10 mouse cellular contexts compared by ENCODE assay signal in the genomic region with DNA sequence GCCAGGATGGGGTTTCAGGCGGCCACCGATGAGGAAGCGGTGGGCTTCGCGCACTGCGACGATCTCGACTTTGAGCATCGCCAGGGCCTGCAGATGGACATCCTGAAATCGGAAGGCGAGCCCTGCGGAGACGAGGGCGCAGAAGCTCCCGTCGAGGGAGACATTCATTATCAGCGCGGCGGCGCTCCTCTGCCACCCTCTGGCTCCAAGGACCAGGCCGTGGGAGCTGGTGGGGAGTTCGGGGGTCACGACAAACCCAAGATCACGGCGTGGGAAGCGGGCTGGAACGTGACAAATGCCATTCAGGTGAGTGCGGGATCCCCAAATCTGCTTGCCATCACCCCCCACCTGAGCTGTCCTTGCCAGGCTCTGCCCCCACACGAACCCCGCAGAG. TPM values are rescaled to one million over a fixed set of nuclear protein-coding genes. Genes with fewer than 3 reads are reported as not detected.
DNase-seq lines count a peak whose midpoint lies in the region; ATAC-seq and TF ChIP-seq lines count a peak whose summit lies in the region.
"Had no signal": no experiment of that assay in that cellular context is flagged by ENCODE, and none has a peak within 500 bp of the region (broad histone marks: within the 10 kb centered on the region; RNA-seq: fewer than 3 reads in every experiment).

No protein-coding gene starts in this region.

- ATAC-seq in heart, embryonic 16.5 days (replicated peaks; ENCODE audit: extremely low read depth, insufficient read depth, low FRiP score), result no peak
- no peak for ATAC-seq in embryonic facial prominence, embryonic 15.5 days (ENCODE audit: insufficient number of reproducible peaks, low FRiP score, low TSS enrichment, low read depth)
- ATAC-seq in limb, embryonic 13.5 days (ENCODE audit: low FRiP score, low read depth), result no peak
- no peak for ATAC-seq in CD4-positive, CD25-positive, alpha-beta regulatory T cell, adult 4 months

- H3K9ac ChIP-seq in heart, embryonic 16.5 days (ENCODE audit: low read length), result no peak overlapping the region
- H3K9ac ChIP-seq in embryonic facial prominence, embryonic 15.5 days, result no peak overlapping the region
- H3K9ac ChIP-seq in limb, embryonic 13.5 days, result no peak overlapping the region
- H3K9ac ChIP-seq: lung, embryonic 15.5 days had no signal

- H3K36me3 ChIP-seq in heart, embryonic 16.5 days (ENCODE audit: control insufficient read depth, insufficient read depth), result no peaks in the 10 kb centered on the region
- no peaks in the 10 kb centered on the region for H3K36me3 ChIP-seq in E14TG2a.4 (ENCODE audit: insufficient read depth, low read length)
- no peaks in the 10 kb centered on the region for H3K36me3 ChIP-seq in embryonic facial prominence, embryonic 15.5 days
- H3K36me3 ChIP-seq in limb, embryonic 13.5 days, result no peaks in the 10 kb centered on the region
- H3K36me3 ChIP-seq: lung, embryonic 15.5 days had no signal

- H3K4me3 ChIP-seq in heart, embryonic 16.5 days (ENCODE audit: low read length), result peak overlapping the region; percentile 24; the same call in 1 of the 2 replicates
- peak overlapping the region; percentile 67 for H3K4me3 ChIP-seq in E14TG2a.4 (replicated peaks; ENCODE audit: low read length)
- peak overlapping the region; percentile 31; the same call in 1 of the 2 replicates for H3K4me3 ChIP-seq in embryonic facial prominence, embryonic 15.5 days (replicated peaks)
- peak overlapping the region; percentile 30 for H3K4me3 ChIP-seq in limb, embryonic 13.5 days
- H3K4me3 ChIP-seq: erythroblast, embryonic 14.5 days had no signal

- no peak for DNase-seq in heart, adult 8-10 months (ENCODE audit: low spot score)
- DNase-seq in adrenal gland, postnatal 25 days, result no peak
- DNase-seq in gastrocnemius, postnatal 10 days, result no peak

- no peaks in the 10 kb centered on the region for H3K9me3 ChIP-seq in heart, embryonic 16.5 days (replicated peaks; ENCODE audit: control insufficient read depth, low read length)
- H3K9me3 ChIP-seq in E14TG2a.4 (ENCODE audit: low read length), result peaks cover 15% of the 10 kb centered on the region
- no peaks in the 10 kb centered on the region for H3K9me3 ChIP-seq in embryonic facial prominence, embryonic 15.5 days (replicated peaks)
- H3K9me3 ChIP-seq in limb, embryonic 13.5 days, result no peaks in the 10 kb centered on the region
- H3K9me3 ChIP-seq: lung, embryonic 15.5 days had no signal

- TF ChIP-seq CTCF in E14TG2a.4 (conservative IDR thresholded peaks at IDR 0.05; ENCODE audit: low read length), result no peak

- H3K4me1 ChIP-seq in heart, embryonic 16.5 days (ENCODE audit: control insufficient read depth, insufficient read depth, low read length), result 0 out of 2 replicates have a peak, but pooled peaks cover 2% of the 10 kb centered on the region
- peaks cover 57% of the 10 kb centered on the region for H3K4me1 ChIP-seq in E14TG2a.4 (replicated peaks; ENCODE audit: low read depth, low read length)
- H3K4me1 ChIP-seq in embryonic facial prominence, embryonic 15.5 days, result peaks cover 39% of the 10 kb centered on the region
- peaks cover 37% of the 10 kb centered on the region for H3K4me1 ChIP-seq in limb, embryonic 13.5 days

- H3K27me3 ChIP-seq in heart, embryonic 16.5 days (ENCODE audit: control insufficient read depth, insufficient read depth, low read length), result peaks cover 96% of the 10 kb centered on the region
- H3K27me3 ChIP-seq in E14TG2a.4 (ENCODE audit: insufficient read depth, low read length), result peaks cover 97% of the 10 kb centered on the region
- peaks cover 99% of the 10 kb centered on the region for H3K27me3 ChIP-seq in embryonic facial prominence, embryonic 15.5 days
- H3K27me3 ChIP-seq in limb, embryonic 13.5 days, result peaks cover 100% of the 10 kb centered on the region

- H3K4me2 ChIP-seq in heart, embryonic 16.5 days (ENCODE audit: low read depth, low read length), result peak overlapping the region; percentile 25; the same call in 1 of the 2 replicates
- H3K4me2 ChIP-seq in embryonic facial prominence, embryonic 15.5 days (replicated peaks), result peak overlapping the region; percentile 42; the same call in 1 of the 2 replicates
- peak overlapping the region; percentile 54 for H3K4me2 ChIP-seq in limb, embryonic 13.5 days (replicated peaks)

- WGBS in heart, embryonic 16.5 days, result under 1% methylated on average over 30 of the region's 30 CpGs
- WGBS in embryonic facial prominence, embryonic 15.5 days, result 1% methylated on average over 30 of the region's 30 CpGs
- WGBS in limb, embryonic 13.5 days, result 1% methylated on average over 30 of the region's 30 CpGs

- H3K27ac ChIP-seq in heart, embryonic 16.5 days (ENCODE audit: low read length), result no peak overlapping the region
- H3K27ac ChIP-seq in embryonic facial prominence, embryonic 15.5 days (replicated peaks), result no peak overlapping the region
- H3K27ac ChIP-seq in limb, embryonic 13.5 days, result no peak overlapping the region
- H3K27ac ChIP-seq: lung, embryonic 15.5 days had no signal

RNA-seq across cellular contexts. Expression of gene Slc32a1, which starts 0.8 kb away (rescaled TPM):
- polyA plus RNA-seq in heart, embryonic 16.5 days (2015; fragmentation: Nextera tagmentation; extraction: Ambion mirVana), result not detected in 2 replicates
- total RNA-seq in heart, adult 8-10 months (2022), result not detected
- 0.05 and 0.08 TPM in 2 replicates for polyA plus RNA-seq in embryonic facial prominence, embryonic 15.5 days (2015; fragmentation: Nextera tagmentation; extraction: Ambion mirVana)
- polyA plus RNA-seq in limb, embryonic 13.5 days (2015; fragmentation: Nextera tagmentation; extraction: Ambion mirVana), result not detected in 2 replicates
- total RNA-seq in adrenal gland, postnatal 25 days (2021), result not detected in 2 replicates
- total RNA-seq in gastrocnemius, postnatal 10 days (2021), result under 1 TPM in 1 of 2 experiments, not detected in 1; 0.11 TPM
- not detected for polyA plus RNA-seq in CD4-positive, CD25-positive, alpha-beta regulatory T cell, adult 4 months (2017; shearing (Covaris generic))
- polyA plus RNA-seq: erythroblast, embryonic 14.5 days; lung, embryonic 15.5 days had no signal

RNA-seq across cellular contexts. Expression of gene Actr5, which starts 13.4 kb away (rescaled TPM):
- polyA plus RNA-seq in heart, embryonic 16.5 days (2015; fragmentation: Nextera tagmentation; extraction: Ambion mirVana), result 5.6 and 6.1 TPM in 2 replicates
- 1 to 10 TPM; 5.0 to 6.4 (median 6.3) TPM for total RNA-seq in heart, adult 8-10 months (2022)
- 12.0 and 13.1 TPM in 2 replicates for polyA plus RNA-seq in embryonic facial prominence, embryonic 15.5 days (2015; fragmentation: Nextera tagmentation; extraction: Ambion mirVana)
- 12.4 and 14.1 TPM in 2 replicates for polyA plus RNA-seq in limb, embryonic 13.5 days (2015; fragmentation: Nextera tagmentation; extraction: Ambion mirVana)
- 9.9 and 14.8 TPM in 2 replicates for total RNA-seq in adrenal gland, postnatal 25 days (2021)
- 1 to 10 TPM; 4.1 to 6.2 TPM for total RNA-seq in gastrocnemius, postnatal 10 days (2021)
- polyA plus RNA-seq in CD4-positive, CD25-positive, alpha-beta regulatory T cell, adult 4 months (2017; shearing (Covaris generic)), result 1 to 10 TPM; 2.1 to 2.9 TPM

RNA-seq across cellular contexts. Expression of gene Ppp1r16b, which starts 53.9 kb away (rescaled TPM):
- 7.1 and 8.2 TPM in 2 replicates for polyA plus RNA-seq in heart, embryonic 16.5 days (2015; fragmentation: Nextera tagmentation; extraction: Ambion mirVana)
- 10 to 100 TPM in 2 of 4 experiments, 1 to 10 TPM in 2; 7.8 to 12.3 (median 10.1) TPM for total RNA-seq in heart, adult 8-10 months (2022)
- polyA plus RNA-seq in embryonic facial prominence, embryonic 15.5 days (2015; fragmentation: Nextera tagmentation; extraction: Ambion mirVana), result 5.3 and 5.7 TPM in 2 replicates
- polyA plus RNA-seq in limb, embryonic 13.5 days (2015; fragmentation: Nextera tagmentation; extraction: Ambion mirVana), result 3.5 and 4.0 TPM in 2 replicates
- 15.8 and 19.0 TPM in 2 replicates for total RNA-seq in adrenal gland, postnatal 25 days (2021)
- total RNA-seq in gastrocnemius, postnatal 10 days (2021), result 1 to 10 TPM; 8.3 to 9.0 TPM
- 100 to 1,000 TPM; 121 to 150 TPM for polyA plus RNA-seq in CD4-positive, CD25-positive, alpha-beta regulatory T cell, adult 4 months (2017; shearing (Covaris generic))

Comparison
In these comparisons a context has a peak if more than half of its experiments do, and no peak if none do; other contexts are left out.
1. RNA of gene Ppp1r16b, which starts 53.9 kb away (polyA plus RNA-seq): 121 to 150 TPM in CD4-positive, CD25-positive, alpha-beta regulatory T cell, adult 4 months; 7.1 to 8.2 TPM in heart, embryonic 16.5 days, 5.3 to 5.7 TPM in embryonic facial prominence, embryonic 15.5 days and 3.5 to 4.0 TPM in limb, embryonic 13.5 days; every median in the first group is over 10 times any median in the second.
2. Peak in every context shown above with its lines, with median percentiles within 50 percentile points of each other: H3K4me2 ChIP-seq and H3K4me3 ChIP-seq.